Mouse (Mus musculus): Measurements from ENCODE around the gene Sntb2. TPM values are rescaled to one million over a fixed set of nuclear protein-coding genes. Genes with fewer than 3 reads are reported as not detected.

Sntb2 gene
- polyA plus RNA-seq, 1 experiment from 2014 or later = 9.1 TPM

GRCm38 (mm10) chr8:106933506-106934143, 1.9 kb upstream of the Sntb2 start:
- Histone ChIP-seq H3K36me3 (ENCODE audit: control insufficient read depth, insufficient read depth, low read length) (no peaks in the 10 kb centered on the region), H3K4me2 (replicated peaks; ENCODE audit: low read depth) (no peak overlapping the region), H3K9ac (ENCODE audit: low read length) (no peak overlapping the region), H3K9me3 (ENCODE audit: control insufficient read depth, low read length) (no peaks in the 10 kb centered on the region), H3K4me1 (replicated peaks; ENCODE audit: control insufficient read depth, insufficient read depth) (peaks cover 9% of the 10 kb centered on the region; the same call in 1 of the 2 replicates), H3K27me3 (ENCODE audit: control insufficient read depth, insufficient read depth, low read length) (no peaks in the 10 kb centered on the region), H3K4me3 (ENCODE audit: low read depth, low read length) (no peak overlapping the region), H3K27ac (replicated peaks) (no peak overlapping the region)
- no peak for ATAC-seq (ENCODE audit: low FRiP score, low TSS enrichment)
- no peak for TF ChIP-seq CTCF (IDR thresholded peaks at IDR 0.05; ENCODE audit: low read depth)
- TF ChIP-seq EP300 (optimal IDR thresholded peaks at IDR 0.05) = no peak
- WGBS = 87% methylated on average over 4 of the region's 4 CpGs
- DNase-seq (ENCODE audit: low spot score) = no peak

- no peak for ATAC-seq (ENCODE audit: low FRiP score, low TSS enrichment)
- no peaks in the 10 kb centered on the region for H3K9me3 ChIP-seq (ENCODE audit: control insufficient read depth, low read length)
- H3K27ac ChIP-seq (replicated peaks) = no peak overlapping the region
- no peak overlapping the region for H3K4me2 ChIP-seq (replicated peaks; ENCODE audit: low read depth)
- TF ChIP-seq CTCF (IDR thresholded peaks at IDR 0.05; ENCODE audit: low read depth) = no peak
- no peak for TF ChIP-seq EP300 (optimal IDR thresholded peaks at IDR 0.05)
- H3K4me3 ChIP-seq (ENCODE audit: low read depth, low read length) = no peak overlapping the region
- 86% methylated on average over 15 of the region's 16 CpGs for WGBS
- no peaks in the 10 kb centered on the region for H3K27me3 ChIP-seq (ENCODE audit: control insufficient read depth, insufficient read depth, low read length)
- no peak for DNase-seq (ENCODE audit: low spot score)
- H3K9ac ChIP-seq (ENCODE audit: low read length) = no peak overlapping the region
- no peaks in the 10 kb centered on the region for H3K36me3 ChIP-seq (ENCODE audit: control insufficient read depth, insufficient read depth, low read length)
- H3K4me1 ChIP-seq (replicated peaks; ENCODE audit: control insufficient read depth, insufficient read depth) = peaks cover 9% of the 10 kb centered on the region; the same call in 1 of the 2 replicates
Observed at GRCm38 (mm10) chr8:106934226-106934977, 1.1 kb upstream of the Sntb2 start.

GRCm38 (mm10) chr8:106935899-106936477, 438 bp downstream of the Sntb2 start:
- Histone ChIP-seq H3K4me1 (replicated peaks; ENCODE audit: control insufficient read depth, insufficient read depth) (peaks cover 9% of the 10 kb centered on the region; the same call in 1 of the 2 replicates), H3K27me3 (ENCODE audit: control insufficient read depth, insufficient read depth, low read length) (no peaks in the 10 kb centered on the region), H3K9ac (ENCODE audit: low read length) (peak overlapping the region; percentile 94), H3K9me3 (ENCODE audit: control insufficient read depth, low read length) (no peaks in the 10 kb centered on the region), H3K36me3 (ENCODE audit: control insufficient read depth, insufficient read depth, low read length) (no peaks in the 10 kb centered on the region), H3K4me2 (replicated peaks; ENCODE audit: low read depth) (peak overlapping the region; percentile 80), H3K27ac (replicated peaks) (peak overlapping the region; percentile 96), H3K4me3 (ENCODE audit: low read depth, low read length) (peak overlapping the region; percentile 94)
- DNase-seq (ENCODE audit: low spot score) (peak; percentile 58), ATAC-seq (ENCODE audit: low FRiP score, low TSS enrichment) (peak; percentile 70)
- WGBS = under 1% methylated on average over 63 of the region's 76 CpGs
- TF ChIP-seq CTCF (IDR thresholded peaks at IDR 0.05; ENCODE audit: low read depth) (no peak), EP300 (optimal IDR thresholded peaks at IDR 0.05) (no peak)

GRCm38 (mm10) chr8:106936478-106937051, 1.0 kb downstream of the Sntb2 start:
- H3K4me3 ChIP-seq (ENCODE audit: low read depth, low read length) = peak overlapping the region; percentile 94
- peaks cover 9% of the 10 kb centered on the region; the same call in 1 of the 2 replicates for H3K4me1 ChIP-seq (replicated peaks; ENCODE audit: control insufficient read depth, insufficient read depth)
- no peaks in the 10 kb centered on the region for H3K36me3 ChIP-seq (ENCODE audit: control insufficient read depth, insufficient read depth, low read length)
- H3K4me2 ChIP-seq (replicated peaks; ENCODE audit: low read depth) = peak overlapping the region; percentile 80
- no peaks in the 10 kb centered on the region for H3K27me3 ChIP-seq (ENCODE audit: control insufficient read depth, insufficient read depth, low read length)
- TF ChIP-seq CTCF (IDR thresholded peaks at IDR 0.05; ENCODE audit: low read depth) (no peak), EP300 (optimal IDR thresholded peaks at IDR 0.05) (no peak)
- no peaks in the 10 kb centered on the region for H3K9me3 ChIP-seq (ENCODE audit: control insufficient read depth, low read length)
- peak overlapping the region; percentile 94 for H3K9ac ChIP-seq (ENCODE audit: low read length)
- ATAC-seq (ENCODE audit: low FRiP score, low TSS enrichment) (peak; percentile 11; the same call in 1 of the 2 replicates), DNase-seq (ENCODE audit: low spot score) (peak; percentile 56)
- WGBS = under 1% methylated on average over 26 of the region's 26 CpGs
- H3K27ac ChIP-seq (replicated peaks) = peak overlapping the region; percentile 96

- DNase-seq (ENCODE audit: low spot score) (no peak), ATAC-seq (ENCODE audit: low FRiP score, low TSS enrichment) (no peak)
- Histone ChIP-seq H3K4me2 (replicated peaks; ENCODE audit: low read depth) (peak overlapping the region; percentile 80), H3K9ac (ENCODE audit: low read length) (peak overlapping the region; percentile 94), H3K27me3 (ENCODE audit: control insufficient read depth, insufficient read depth, low read length) (no peaks in the 10 kb centered on the region), H3K4me1 (replicated peaks; ENCODE audit: control insufficient read depth, insufficient read depth) (peaks cover 9% of the 10 kb centered on the region; the same call in 1 of the 2 replicates), H3K9me3 (ENCODE audit: control insufficient read depth, low read length) (no peaks in the 10 kb centered on the region), H3K4me3 (ENCODE audit: low read depth, low read length) (peak overlapping the region; percentile 94), H3K36me3 (ENCODE audit: control insufficient read depth, insufficient read depth, low read length) (no peaks in the 10 kb centered on the region), H3K27ac (replicated peaks) (peak overlapping the region; percentile 96)
- 29% methylated on average over 14 of the region's 14 CpGs for WGBS
- no peak for TF ChIP-seq EP300 (optimal IDR thresholded peaks at IDR 0.05)
- TF ChIP-seq CTCF (IDR thresholded peaks at IDR 0.05; ENCODE audit: low read depth) = no peak
Observed at GRCm38 (mm10) chr8:106937081-106937800, 1.7 kb downstream of the Sntb2 start.
